Mouse (Mus musculus) A20 (cell line): ENCODE results near the gene Eya2.

Experiments used
- DNase-seq: peaks from one replicate; pipeline ENCODE4 v3.0.0-alpha.2; 2011; ENCODE audit warnings: low read depth, low spot score

Eya2 gene

DNA sequence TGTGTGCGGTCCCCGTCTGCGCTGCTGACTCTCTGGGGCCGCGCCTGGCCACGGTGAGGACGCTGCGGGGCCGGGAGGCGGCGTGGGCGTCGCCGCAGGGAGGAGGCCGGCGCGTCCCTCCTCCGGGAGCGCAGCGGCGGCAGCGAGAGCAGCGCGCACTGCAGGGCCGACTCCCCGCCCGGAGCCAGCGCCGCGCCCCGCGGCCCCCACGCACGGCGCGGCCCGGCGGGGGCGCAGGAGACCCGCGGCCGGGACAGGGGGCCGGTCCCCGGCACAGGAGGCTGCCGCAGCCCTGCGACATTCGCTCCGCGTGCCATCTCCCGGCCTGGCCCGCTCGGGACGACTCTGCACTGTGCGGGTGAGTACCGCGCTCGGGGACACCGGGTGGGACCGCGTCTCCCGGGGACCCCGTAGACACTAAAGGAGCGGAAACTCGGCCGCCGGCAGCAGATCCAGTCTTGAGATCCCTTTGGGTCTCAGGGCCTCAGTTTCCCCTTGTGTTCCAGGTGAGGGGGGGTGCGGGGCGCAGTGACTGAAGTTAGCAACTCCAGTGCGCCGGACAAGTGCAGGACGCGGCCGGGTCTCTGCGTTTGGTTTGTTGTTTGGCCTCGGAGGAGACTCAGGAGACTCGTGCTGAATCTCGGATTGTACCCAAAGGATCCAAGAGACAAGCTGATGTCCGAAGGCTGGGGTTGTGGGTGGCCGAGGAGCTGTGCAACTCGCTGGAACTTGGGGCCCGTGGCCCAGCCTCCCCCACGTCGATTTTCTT lies at the start of gene Eya2:
Eya2 (plus strand) TSS at position 126 of the 769 bp plus-strand sequence.
- DNase-seq, result no peak

DNA sequence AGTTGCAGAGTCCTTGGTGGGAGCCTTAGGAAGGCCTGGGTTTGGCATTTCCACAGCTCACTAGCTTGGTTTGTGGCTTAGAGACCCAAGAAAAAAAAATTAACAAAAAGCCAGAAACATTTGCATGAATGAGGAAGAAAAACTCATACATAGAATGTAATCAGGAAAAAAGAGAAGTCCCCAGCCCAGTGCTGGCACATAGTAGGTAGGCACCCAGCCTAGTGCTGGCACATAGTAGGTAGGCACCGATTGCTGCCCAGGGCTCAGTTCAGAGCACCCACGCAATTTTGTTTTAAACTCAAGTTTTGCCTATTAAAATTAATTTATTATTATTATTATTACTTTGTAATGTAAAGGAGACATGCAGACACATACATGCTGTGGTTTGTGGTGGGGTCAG lies 49.1 kb upstream of the Eya2 start:
- DNase-seq, result no peak

DNA sequence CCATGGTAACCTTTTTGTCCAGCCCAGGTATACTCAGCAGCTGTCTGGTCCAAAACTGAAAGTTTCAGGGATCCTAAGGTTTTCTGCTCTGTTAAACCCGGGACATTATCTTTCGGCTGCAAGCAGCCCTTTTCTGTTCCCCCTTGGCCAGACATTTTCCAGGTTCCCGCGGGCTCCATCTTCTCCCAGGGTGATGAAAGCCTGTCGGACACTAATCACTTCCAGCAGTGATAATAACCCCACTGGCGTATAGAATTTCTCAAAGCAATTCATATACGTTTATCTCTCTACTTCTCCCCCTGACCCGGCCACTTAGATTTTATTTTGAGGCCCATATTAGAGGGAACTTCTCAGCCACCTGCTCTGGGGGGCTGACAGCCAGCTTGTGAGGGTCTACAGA lies 48.5 kb upstream of the Eya2 start:
- no peak for DNase-seq

DNA sequence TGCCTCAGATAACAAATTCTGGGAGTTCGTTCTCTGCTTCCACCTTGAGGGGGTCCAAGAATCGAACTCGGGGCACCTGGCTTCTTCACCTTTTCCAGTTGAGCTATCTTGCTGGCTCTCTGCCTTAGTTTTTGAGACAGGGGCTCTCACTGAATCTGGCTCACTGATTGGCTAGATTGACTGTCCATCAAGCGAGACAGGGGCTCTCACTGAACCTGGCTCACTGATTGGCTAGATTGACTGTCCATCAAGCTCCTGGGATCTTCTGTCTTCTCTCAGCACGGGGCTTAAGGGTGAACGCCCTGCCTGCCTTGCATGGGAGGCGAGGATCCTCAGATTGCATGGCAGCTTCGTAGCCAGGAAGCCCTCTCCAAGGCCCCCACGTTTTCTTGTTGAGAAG lies 47.4 kb upstream of the Eya2 start:
- peak; percentile 84 for DNase-seq

DNA sequence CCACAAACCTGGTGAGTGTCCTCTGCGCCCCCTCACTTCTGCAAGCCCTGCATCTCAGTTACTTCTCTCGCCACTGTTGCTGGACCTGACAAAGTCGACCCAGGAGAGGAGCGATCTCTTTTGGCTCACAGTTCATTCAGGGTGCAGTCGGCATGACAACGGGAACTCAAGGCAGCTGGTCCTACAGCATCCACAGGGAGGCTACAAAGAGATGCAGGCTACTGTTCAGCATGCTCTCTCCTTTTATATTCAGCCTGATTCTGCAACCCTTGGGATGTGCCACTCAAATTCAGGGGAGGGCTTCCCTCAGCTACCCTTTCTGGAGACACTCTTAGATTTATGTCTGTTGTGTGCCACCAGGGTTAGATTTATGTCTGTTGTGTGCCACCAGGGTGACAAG lies 46.2 kb upstream of the Eya2 start:
- no peak for DNase-seq

DNA sequence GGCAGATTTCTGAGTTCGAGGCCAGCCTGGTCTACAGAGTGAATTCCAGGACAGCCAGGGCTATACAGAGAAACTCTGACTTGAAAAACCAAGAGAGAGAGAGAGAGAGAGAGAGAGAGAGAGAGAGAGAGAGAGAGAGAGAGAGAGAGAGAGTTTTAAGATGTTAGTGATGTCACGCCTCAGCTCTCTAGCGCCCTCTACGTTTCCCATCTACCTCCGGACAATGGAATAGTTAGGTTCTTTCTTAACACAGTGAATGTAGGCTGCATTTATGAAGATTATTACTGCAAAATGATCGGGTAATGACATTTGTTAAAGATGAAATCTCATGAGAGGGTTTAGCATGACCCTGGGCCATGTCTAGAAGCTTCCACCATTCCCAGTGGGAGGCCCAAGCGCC lies 44.4 kb upstream of the Eya2 start:
- DNase-seq, result peak; percentile 36

DNA sequence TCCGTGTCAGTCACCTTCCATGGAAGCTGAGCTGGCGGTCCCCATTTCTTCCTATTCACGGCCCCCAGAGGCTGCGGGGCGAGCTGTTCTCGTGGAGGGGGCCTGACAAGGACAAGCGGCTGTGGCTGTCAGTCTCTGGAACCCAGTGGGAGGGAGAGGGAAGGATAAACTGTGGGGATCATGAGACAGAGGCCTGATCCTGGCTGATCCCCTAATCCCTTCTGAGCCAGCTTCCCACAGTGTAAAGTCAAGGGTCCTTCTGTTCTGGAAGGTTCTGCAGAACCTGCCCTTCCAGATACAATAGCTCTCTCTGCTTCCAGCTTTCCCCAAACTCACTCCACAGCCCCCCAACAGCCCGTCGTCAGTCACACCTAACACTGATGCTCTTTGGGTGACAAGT lies 40.8 kb upstream of the Eya2 start:
- DNase-seq, result no peak

DNA sequence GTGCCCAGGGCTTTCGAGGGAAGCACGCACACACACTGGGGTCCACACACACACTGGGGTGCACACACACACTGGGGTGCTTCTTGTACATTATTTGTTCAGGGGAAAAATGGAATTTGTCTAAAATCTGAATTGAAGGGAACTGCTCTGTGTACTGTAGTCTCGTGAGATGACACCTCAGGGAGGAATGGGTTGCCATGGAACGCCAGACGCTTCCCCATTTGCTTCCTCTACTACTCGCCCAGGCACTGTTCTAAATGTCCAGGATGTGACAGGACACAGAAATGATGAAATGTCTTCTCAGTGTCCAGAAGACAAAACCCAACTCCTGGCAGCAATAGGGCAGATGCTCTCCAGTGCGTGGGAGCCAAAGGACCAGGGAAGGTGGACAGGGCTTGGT lies 37.6 kb upstream of the Eya2 start:
- no peak for DNase-seq

DNA sequence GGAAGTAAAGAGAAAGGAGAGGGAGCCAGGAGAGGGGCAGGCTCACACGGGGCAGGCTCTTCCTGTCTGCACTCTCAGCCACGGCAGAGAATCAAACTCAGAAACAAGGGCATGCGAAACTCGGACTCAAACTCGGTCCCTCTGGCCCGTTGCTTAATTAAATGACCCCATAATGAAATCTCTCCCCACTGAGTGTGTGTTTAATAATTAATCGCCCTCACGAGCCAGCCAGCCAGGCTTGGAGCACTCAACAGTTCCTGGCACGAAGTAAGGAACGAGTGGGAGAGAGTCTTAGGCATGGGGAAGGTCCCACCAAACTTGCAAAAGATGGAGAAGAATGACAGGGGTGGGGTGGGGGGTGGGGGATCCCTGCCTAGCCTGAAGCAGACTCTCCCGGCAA lies 35.9 kb upstream of the Eya2 start:
- DNase-seq, result no peak

DNA sequence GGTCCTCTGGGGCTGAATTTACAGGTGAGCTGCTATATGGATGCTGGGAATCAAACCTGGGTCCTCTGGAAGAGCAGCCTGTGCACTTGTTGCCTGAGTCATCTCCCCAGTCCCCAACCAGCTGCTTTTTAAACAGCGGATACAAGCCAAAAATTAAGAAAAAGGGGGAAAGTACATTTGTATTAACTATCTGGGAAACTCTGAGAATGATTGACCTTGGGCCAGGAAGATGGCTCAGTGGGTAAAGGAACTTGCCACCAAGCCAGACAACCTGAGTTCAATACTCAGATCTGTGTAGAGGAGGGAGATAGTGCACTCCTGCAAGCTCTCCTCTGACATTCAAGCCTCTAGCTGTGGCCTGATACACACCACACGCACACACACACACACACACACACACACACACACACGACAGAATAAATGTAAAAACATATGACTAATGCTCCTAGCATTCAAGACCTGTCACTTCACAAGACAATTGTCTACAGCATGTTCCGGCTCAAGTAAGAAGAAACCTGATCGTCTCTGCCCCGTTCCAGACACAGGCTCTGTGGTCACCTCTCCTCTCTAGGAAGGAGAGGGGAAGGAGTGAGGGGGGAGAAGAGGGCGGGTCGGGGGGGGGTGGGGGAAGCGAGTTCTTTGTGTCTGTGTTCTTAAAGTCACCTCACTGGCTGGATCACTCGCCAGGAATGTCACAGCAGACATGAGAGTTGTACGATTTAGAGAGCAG lies 35.2 kb upstream of the Eya2 start:
- DNase-seq, result no peak

DNA sequence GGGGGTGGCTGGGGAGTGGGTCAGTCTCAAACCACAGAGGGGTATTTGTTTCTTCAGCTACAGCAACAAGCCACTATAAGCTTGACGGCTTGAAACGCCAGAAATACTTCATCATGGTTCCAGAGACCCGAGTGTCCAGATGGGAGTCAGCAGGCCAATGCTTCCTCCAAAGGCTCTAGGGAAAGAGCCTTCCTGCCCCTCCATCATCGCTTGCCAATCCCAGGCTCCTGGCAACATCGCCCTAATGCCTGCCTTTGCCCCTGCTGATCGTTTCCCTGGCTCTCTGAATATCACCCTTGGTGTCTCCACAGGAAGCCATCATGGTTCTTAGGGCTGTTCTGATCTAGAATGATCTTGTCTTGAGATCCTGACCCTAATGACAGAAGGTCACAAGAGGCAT lies 33.0 kb upstream of the Eya2 start:
- no peak for DNase-seq

DNA sequence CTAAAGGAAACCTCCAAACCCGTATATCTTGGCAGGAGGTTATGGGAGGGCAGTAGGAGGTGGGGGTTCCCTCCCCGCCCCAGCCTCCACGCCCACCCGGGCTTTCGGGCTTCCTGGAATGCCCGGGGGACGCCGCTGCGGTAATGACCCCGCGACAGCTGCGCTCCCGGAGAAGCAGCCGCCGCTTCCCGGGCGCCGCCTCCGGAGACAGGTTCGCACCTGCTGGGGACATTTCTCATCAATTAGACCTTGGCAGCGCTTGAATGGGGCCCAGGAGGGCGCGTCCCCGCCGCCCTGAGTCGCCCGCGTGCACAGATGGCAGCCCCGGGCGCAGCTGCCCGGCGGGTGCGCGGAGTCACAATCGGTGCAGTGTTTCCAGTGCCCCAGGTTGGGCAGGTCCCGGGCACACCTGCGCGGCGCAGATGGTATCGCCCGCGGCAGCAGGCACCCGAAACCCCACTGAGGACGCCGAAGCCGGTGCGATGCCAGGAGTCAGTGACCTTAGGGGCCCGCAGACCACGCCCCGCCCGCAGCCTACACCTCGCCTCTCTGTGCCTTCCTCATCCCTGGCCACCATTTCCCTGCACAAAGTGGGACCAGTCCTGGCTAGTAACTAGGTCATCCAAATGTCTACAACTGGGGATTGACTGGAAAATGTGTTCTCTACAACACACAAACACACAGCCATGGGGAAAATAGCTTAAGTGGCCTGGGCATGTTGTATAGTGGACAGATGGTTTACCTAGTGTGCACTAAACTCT lies 31.4 kb upstream of the Eya2 start:
- no peak for DNase-seq

DNA sequence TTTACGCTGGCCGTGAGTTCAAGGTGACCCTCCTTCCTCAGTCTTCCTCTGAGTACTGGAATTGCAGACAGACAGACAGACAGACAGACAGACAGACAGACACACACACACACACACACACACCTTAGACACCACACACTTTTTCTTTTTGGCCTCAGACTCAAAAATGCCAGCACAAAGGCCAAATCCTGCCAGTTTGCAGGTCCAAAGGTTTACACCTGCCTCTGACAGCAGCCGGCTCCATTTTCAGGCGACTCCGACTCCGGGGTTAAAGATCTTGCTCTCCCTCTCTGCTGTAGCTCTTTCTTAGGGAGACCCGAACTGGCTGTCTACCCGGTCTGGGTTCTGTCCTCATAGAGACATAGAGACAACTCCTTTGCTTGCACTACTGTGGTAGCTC lies 30.7 kb upstream of the Eya2 start:
- no peak for DNase-seq

DNA sequence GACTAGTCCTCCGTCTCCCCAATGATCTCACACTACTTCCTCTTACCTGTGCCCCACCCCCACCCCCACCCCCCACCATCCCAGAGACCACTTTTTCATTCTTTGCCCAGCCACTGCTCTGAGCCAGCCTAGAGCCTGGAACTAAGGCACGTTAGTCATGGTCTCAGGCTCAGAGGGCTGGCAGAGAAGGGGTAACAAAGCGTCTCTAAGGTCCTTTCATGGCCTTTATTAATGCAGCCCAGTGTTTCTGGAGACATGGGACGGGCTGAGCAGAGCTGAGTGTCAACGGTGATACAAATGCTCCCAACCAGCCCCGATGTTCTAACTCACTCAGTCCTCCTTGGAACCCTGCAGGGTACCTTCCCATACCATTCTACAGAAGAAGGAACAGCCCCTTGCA lies 30.2 kb upstream of the Eya2 start:
- DNase-seq, result no peak

DNA sequence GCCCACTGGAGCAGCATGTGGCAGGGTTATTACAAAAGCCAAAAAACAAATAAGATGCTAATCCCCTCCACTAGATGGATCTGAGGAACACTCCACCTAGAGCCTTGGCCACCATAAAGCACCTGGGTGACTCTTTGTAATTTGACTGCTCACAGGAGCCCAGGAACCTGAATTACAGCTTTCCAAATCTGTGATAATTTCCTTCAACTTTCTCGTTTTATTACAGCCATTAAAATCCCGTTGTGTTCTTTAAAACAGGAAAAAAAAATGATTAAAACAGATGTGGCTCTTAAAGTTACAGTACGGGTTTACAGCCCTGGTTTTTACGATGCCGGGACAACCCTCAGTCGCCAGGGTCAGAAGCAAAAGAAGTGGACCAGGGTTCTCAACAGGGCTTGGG lies 27.9 kb upstream of the Eya2 start:
- no peak for DNase-seq

DNA sequence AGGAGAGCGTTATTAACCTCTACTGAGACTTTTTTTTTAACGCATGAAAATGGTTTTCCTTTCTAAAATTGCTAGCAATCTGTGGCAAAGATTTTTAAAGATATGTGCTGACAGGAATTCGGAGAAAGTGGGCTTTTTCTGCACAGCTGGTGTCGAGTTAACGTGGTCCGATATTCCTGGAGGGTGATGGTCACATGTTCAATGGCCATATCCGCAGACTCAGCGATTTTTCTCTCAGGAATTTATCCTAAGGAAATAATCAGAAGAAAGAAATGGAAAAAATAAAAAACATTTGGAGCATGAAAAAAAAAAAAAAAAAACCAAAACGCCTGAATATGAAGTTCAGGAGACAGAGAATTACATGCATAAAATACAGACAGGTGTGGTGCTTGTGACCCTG lies 27.0 kb upstream of the Eya2 start:
- DNase-seq, result no peak

DNA sequence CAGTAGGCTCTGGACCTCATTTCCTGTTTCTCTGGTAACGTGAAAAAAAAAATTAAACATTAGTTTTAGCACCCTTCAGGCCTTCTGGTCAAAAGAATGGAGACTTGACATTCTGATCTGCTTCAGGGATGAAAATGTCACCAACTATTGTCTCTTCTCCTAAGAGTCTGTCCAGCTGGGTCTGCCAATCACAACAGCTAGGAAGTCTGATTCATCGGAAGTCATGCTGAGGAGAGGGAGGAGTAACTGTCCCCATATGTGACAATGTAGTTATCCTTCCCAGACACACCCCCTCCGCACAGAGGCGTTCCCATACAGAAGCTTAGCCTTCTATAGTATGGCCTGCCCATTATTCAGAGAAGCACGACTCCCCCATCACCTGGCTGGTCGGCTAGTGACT lies 25.9 kb upstream of the Eya2 start:
- DNase-seq, result no peak

DNA sequence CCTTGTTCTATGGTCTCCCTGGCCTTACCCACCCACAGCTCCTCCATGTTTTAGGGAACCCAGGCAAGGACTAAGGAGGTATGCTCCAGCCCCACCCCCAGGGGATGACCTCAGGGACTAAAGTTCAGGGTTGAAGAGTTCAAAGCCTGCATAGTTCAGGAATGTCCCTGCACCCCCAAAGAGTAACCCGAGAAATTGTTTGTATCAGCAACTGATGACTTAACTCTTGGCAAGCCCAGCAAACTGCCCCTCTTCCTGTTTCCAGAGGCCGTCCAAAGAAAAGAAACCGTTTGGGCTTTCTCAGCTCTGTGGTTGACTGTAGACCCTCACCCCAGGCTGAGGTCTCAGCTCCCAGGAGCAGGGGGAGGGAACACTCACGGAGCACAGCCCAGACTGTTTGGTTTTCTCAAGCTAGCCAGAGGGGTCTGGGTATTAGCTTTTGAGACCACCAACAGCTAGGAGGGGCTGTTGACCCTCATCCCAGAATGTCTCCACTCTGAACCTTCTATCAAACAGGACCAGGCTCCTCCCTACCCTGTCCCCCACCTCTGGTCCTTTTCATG lies 23.5 kb upstream of the Eya2 start:
- no peak for DNase-seq

DNA sequence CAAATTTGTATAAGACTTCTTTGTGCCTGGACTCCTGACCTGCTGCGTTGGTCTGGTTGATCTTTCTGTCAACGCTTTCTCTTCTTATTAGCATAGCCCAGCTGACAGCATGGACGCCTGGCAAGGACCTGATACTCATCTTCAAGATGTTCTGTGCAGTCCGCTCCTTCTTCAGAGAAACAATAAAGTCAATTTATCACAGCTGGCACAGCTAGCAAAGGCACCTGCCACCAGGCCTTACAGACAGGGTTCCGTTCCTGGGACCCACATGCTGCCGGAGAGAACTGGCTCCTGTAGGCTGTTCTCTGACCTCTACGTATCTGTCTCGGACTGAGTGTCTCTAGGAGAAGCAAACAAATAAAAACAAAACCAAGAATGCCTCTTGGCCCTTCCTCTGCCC lies 11.8 kb upstream of the Eya2 start:
- no peak for DNase-seq

DNA sequence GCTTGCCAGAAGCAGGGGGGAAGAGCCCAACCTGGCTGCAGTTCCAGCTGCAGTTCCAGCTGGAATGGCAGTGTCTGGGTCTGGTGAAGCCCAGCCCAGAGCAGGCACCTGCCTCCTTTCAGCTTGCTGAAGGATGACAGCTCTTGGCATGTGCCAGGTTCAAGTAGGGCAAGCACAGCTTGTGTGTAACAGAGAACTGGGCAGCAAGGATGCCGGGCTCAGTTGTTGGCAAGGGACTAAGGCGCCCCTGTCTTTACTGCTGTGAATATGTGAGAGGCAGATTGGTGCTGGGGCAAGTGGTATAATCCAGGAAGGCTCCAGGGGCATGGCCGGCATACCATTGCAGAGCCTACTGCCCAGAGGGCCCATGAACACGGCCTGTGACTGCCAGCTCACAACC lies 11.3 kb upstream of the Eya2 start:
- DNase-seq, result no peak

DNA sequence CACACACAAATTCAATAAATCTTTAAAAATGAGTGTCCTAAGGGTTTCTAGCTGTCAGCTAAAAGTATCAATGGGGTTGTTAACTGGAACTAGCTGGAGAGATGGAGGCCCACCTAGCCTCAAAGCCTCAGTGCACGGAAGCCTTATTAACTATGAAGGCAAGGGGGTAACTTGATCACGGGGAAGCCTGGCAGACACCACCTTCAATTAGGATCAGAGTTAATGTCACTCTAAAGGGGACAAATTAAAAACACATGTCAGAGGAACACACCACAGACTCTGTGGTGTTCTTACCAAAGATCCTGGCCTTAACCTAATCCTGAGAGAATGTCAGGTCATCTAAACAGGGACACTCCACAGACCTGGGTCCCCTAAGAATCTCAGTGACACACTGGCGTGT lies 10.3 kb upstream of the Eya2 start:
- no peak for DNase-seq

DNA sequence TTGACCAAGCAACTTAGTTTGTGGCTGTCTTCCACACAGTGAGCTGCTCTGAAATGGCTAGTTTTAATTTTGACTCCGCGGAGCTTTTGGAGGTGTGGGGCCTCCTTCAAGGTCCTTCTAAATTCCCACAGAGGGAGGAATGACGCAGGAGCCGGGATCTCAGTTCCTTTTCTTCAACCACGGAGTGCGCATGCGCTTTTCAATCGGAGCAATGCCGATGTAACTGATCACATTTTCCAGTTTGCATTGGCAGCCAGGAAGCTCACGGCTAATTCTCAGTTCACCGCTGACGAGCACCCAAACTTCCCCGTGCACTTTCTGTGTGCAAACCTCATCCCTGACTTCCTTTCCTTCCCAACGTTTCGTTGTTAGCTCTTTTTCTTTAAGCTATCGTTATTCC lies 4.1 kb upstream of the Eya2 start:
- no peak for DNase-seq
